Mouse (Mus musculus) neural tube, embryonic 14.5 days (tissue): ENCODE results near the gene Gm43191. TPM values are rescaled to one million over a fixed set of nuclear protein-coding genes. Genes with fewer than 3 reads are reported as not detected.

Experiments
- ATAC-seq: fragments of 200-750 bp; cut with Nextera tagmentation; 2 replicates; pipeline ENCODE4 v1.8.0; 2017; ENCODE audit warnings: low read depth, mild to moderate bottlenecking, moderate TSS enrichment, moderate library complexity
- H3K27ac ChIP-seq: fragments of 300-500 bp; sonication (generic); 2 replicates; pipeline ENCODE4 v1.5.1; 2014; ENCODE audit warnings: low read depth, mild to moderate bottlenecking, control low read depth, low read length, moderate library complexity, mixed read lengths
- H3K27me3 ChIP-seq: fragments of 300-500 bp; sonication (generic); 2 replicates; pipeline ENCODE4 v1.6.1; 2014; ENCODE audit warnings: low read length; ENCODE audit not compliant: control insufficient read depth, insufficient read depth
- H3K36me3 ChIP-seq: fragments of 300-500 bp; sonication (generic); 2 replicates; pipeline ENCODE4 v1.6.1; 2014; ENCODE audit warnings: low read length, mixed read lengths; ENCODE audit not compliant: control insufficient read depth, insufficient read depth
- H3K4me1 ChIP-seq: fragments of 300-500 bp; sonication (generic); 2 replicates; pipeline ENCODE4 v1.6.1; 2014; ENCODE audit warnings: low read length; ENCODE audit not compliant: control insufficient read depth, insufficient read depth
- H3K4me2 ChIP-seq: fragments of 300-500 bp; sonication (generic); 2 replicates; pipeline ENCODE4 v1.6.1; 2014; ENCODE audit warnings: mild to moderate bottlenecking, low read depth, low read length, control low read depth
- H3K4me3 ChIP-seq: fragments of 300-500 bp; sonication (generic); 2 replicates; pipeline ENCODE4 v1.5.1; 2014; ENCODE audit warnings: low read depth, low read length, control low read depth, mixed read lengths
- H3K9ac ChIP-seq: fragments of 300-500 bp; sonication (generic); replicated peaks from 2 replicates; pipeline ENCODE4 v1.6.1; 2014; ENCODE audit warnings: low read depth, mild to moderate bottlenecking, control low read depth, low read length, mixed read lengths
- H3K9me3 ChIP-seq: fragments of 300-500 bp; sonication (generic); 2 replicates; pipeline ENCODE4 v1.6.1; 2016; ENCODE audit warnings: low read length; ENCODE audit not compliant: control insufficient read depth
- WGBS: fragments of 180-500 bp; shearing (Covaris S2); extraction: QIAGEN DNeasy Blood & Tissue Kit; methylation state at CpG from one replicate; pipeline ENCODE4 v1.1.7; 2014; 5-methylcytosine and 5-hydroxymethylcytosine counted together
- polyA plus RNA-seq: library from polyadenylated mRNA; unstranded; fragments of >200 nt; fragmentation: Nextera tagmentation; extraction: Ambion mirVana; gene quantifications from 2 replicates; pipeline ENCODE4 v1.2.1, GENCODE M21; 2014

Gene Gm43191
- polyA plus RNA-seq, 1 experiment from 2014 or later: not detected

GRCm38 (mm10) chr3:116620636-116621370 lies 60.3 kb downstream of the Gm43191 start:
- no peak overlapping the region for H3K4me3 ChIP-seq
- 94% methylated on average over 7 of the region's 7 CpGs for WGBS
- H3K27ac ChIP-seq: no peak overlapping the region
- no peaks in the 10 kb centered on the region for H3K27me3 ChIP-seq
- ATAC-seq: no peak
- no peak overlapping the region for H3K4me2 ChIP-seq
- peaks cover 8% of the 10 kb centered on the region; the same call in 1 of the 2 replicates for H3K36me3 ChIP-seq
- no peak overlapping the region for H3K9ac ChIP-seq
- H3K9me3 ChIP-seq: no peaks in the 10 kb centered on the region
- no peaks in the 10 kb centered on the region for H3K4me1 ChIP-seq

GRCm38 (mm10) chr3:116618855-116619254 lies 62.2 kb downstream of the Gm43191 start:
- H3K9ac ChIP-seq: no peak overlapping the region
- peaks cover 13% of the 10 kb centered on the region for H3K36me3 ChIP-seq
- H3K4me2 ChIP-seq: no peak overlapping the region
- 85% methylated on average over 6 of the region's 6 CpGs for WGBS
- no peaks in the 10 kb centered on the region for H3K4me1 ChIP-seq
- H3K9me3 ChIP-seq: no peaks in the 10 kb centered on the region
- no peak overlapping the region for H3K4me3 ChIP-seq
- ATAC-seq: no peak
- no peaks in the 10 kb centered on the region for H3K27me3 ChIP-seq
- H3K27ac ChIP-seq: no peak overlapping the region

GRCm38 (mm10) chr3:116615318-116616068 lies 65.6 kb downstream of the Gm43191 start:
- peaks cover 10% of the 10 kb centered on the region for H3K36me3 ChIP-seq
- no peak overlapping the region for H3K9ac ChIP-seq
- H3K4me1 ChIP-seq: no peaks in the 10 kb centered on the region
- 89% methylated on average over 8 of the region's 8 CpGs for WGBS
- no peak for ATAC-seq
- H3K9me3 ChIP-seq: no peaks in the 10 kb centered on the region
- H3K4me2 ChIP-seq: no peak overlapping the region
- no peaks in the 10 kb centered on the region for H3K27me3 ChIP-seq
- H3K27ac ChIP-seq: no peak overlapping the region
- H3K4me3 ChIP-seq: no peak overlapping the region

GRCm38 (mm10) chr3:116614295-116614892 lies 66.7 kb downstream of the Gm43191 start, which contains the start of gene Trmt13:
Trmt13 (minus strand) TSS chr3:116614587.
- ATAC-seq: no peak
- Histone ChIP-seq H3K36me3 (peaks cover 7% of the 10 kb centered on the region), H3K4me2 (no peak within 1 kb of the TSS), H3K9me3 (no peaks in the 10 kb centered on the region), H3K4me3 (no peak within 1 kb of the TSS), H3K27ac (no peak within 1 kb of the TSS), H3K9ac (no peak within 1 kb of the TSS), H3K4me1 (no peaks in the 10 kb centered on the region), H3K27me3 (no peaks in the 10 kb centered on the region)
- 82% methylated on average over 10 of the region's 10 CpGs for WGBS

- no peak overlapping the region for H3K27ac ChIP-seq
- no peak for ATAC-seq
- WGBS: 77% methylated on average over 9 of the region's 9 CpGs
Observed at GRCm38 (mm10) chr3:116604570-116604969, 76.5 kb downstream of the Gm43191 start.

GRCm38 (mm10) chr3:116601781-116602180 lies 79.3 kb downstream of the Gm43191 start:
- H3K9ac ChIP-seq: no peak overlapping the region
- WGBS: 91% methylated on average over 5 of the region's 5 CpGs

More at GRCm38 (mm10) chr3:116604570-116604969, 76.5 kb downstream of the Gm43191 start:
- Histone ChIP-seq H3K36me3 (0 out of 2 replicates have a peak, but pooled peaks cover 4% of the 10 kb centered on the region), H3K27me3 (no peaks in the 10 kb centered on the region), H3K9ac (no peak overlapping the region), H3K9me3 (no peaks in the 10 kb centered on the region), H3K4me2 (no peak overlapping the region), H3K4me1 (no peaks in the 10 kb centered on the region), H3K4me3 (no peak overlapping the region)

GRCm38 (mm10) chr3:116601005-116601404 lies 80.1 kb downstream of the Gm43191 start:
- WGBS: 91% methylated on average over 5 of the region's 5 CpGs
- H3K27ac ChIP-seq: no peak overlapping the region
- no peak overlapping the region for H3K9ac ChIP-seq
- H3K27me3 ChIP-seq: no peaks in the 10 kb centered on the region
- no peak for ATAC-seq
- H3K36me3 ChIP-seq: no peaks in the 10 kb centered on the region
- H3K4me3 ChIP-seq: no peak overlapping the region
- H3K9me3 ChIP-seq: no peaks in the 10 kb centered on the region
- H3K4me2 ChIP-seq: no peak overlapping the region
- no peaks in the 10 kb centered on the region for H3K4me1 ChIP-seq

More at GRCm38 (mm10) chr3:116601781-116602180, 79.3 kb downstream of the Gm43191 start:
- Histone ChIP-seq H3K36me3 (no peaks in the 10 kb centered on the region), H3K9me3 (no peaks in the 10 kb centered on the region), H3K4me1 (no peaks in the 10 kb centered on the region), H3K27me3 (no peaks in the 10 kb centered on the region), H3K4me3 (no peak overlapping the region), H3K27ac (no peak overlapping the region), H3K4me2 (no peak overlapping the region)
- no peak for ATAC-seq

GRCm38 (mm10) chr3:116599705-116600104 lies 81.4 kb downstream of the Gm43191 start:
- H3K4me3 ChIP-seq: no peak overlapping the region
- H3K27ac ChIP-seq: no peak overlapping the region
- H3K4me1 ChIP-seq: no peaks in the 10 kb centered on the region
- no peak overlapping the region for H3K9ac ChIP-seq
- no peaks in the 10 kb centered on the region for H3K36me3 ChIP-seq
- no peaks in the 10 kb centered on the region for H3K9me3 ChIP-seq
- H3K27me3 ChIP-seq: no peaks in the 10 kb centered on the region
- 90% methylated on average over 2 of the region's 2 CpGs for WGBS
- no peak overlapping the region for H3K4me2 ChIP-seq
- no peak for ATAC-seq
